Mouse (Mus musculus) testis, postnatal 10 days (tissue): ENCODE measurements at regions not wholly inside any gene's neighbourhood (a gene's known extent, or its start where the extent isn't known, plus 50 kb on each side); places are given as distances from the start of the nearest gene placed in this dataset.

Source experiments
- DNase-seq: peaks from one replicate; pipeline ENCODE4 v3.0.0; 2021; ENCODE audit warnings: low spot score

DNA sequence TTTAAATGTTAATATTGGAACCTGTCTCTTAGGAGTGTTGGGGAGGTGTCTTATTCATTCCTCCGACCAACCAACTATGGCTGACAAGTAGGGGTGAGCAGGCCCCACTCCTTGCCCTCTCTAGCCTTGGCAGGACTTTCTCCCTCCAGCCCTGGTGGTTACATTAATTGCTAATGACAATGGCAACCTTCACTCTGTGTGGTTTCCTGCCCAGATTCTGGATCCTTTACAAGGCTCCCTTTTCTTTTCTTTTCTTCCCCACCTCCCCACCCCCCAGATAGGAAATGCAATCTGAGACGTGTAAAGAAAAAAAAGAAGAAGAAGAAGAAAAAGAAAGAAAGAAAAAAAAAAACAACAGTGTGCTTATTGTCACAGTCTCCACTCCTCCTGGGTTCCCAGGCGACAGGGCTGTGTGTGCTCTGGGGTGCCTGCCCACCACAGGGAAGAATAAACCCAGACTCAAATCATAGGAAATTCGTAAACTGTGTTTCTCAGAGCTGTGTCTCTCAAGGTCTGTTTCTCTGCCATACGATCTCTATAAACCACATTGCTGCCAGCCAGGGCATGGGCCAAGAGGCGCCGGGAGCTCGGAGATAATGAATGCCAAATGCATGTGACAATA, 637.6 kb downstream of the Insc start:
- no peak for DNase-seq

GRCm38 (mm10) chr7:115382876-115383275, 639.4 kb downstream of the Insc start:
- no peak for DNase-seq

DNA sequence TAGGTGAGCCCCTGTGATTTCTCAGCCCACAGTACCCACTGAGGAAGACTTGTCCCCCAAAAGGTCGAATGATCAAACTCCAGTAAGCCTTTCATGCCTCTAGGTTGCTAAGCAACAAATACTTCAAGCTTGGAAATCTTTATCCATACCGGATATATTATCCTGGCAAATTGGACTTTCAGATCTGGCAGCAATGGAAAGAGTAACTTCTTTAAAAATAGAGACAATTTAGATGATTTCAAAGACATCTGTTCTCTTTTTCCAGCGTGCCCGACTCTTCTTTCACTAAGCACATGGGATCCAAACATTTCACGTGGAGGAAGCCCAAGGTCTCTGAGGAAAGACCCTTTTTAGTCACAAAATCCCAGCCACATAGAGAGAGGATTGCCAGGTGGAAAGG, 645.4 kb downstream of the Insc start:
- DNase-seq, result no peak

- no peak for DNase-seq
Observed at GRCm38 (mm10) chr7:115392520-115392919, 646.1 kb downstream of the Sox6 start.

DNA sequence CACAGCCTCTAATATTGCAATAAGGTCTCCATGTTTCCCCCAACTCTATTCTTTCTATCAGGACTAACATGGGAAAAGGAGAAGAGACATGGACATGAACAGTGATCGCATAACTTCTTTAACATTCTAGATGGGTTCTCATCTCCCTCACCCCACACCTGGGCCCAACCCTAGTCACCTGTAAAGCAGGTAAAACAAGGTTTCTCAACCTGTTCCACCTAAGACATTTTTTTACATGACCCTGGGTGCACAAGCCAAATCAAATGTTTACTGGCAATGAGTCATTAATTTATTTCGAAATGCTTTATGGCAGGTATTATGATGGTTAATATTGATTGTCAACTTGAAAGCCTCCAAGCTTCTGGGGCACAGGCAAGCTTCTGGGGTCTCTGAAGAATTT, 640.4 kb downstream of the Sox6 start:
- DNase-seq, result no peak

- DNase-seq, result no peak
Observed at GRCm38 (mm10) chr7:115399461-115399860, 639.1 kb downstream of the Sox6 start.

- no peak for DNase-seq
Observed at GRCm38 (mm10) chr7:115407889-115408288, 630.7 kb downstream of the Sox6 start.

GRCm38 (mm10) chr7:115408915-115409314, 629.7 kb downstream of the Sox6 start:
- DNase-seq, result no peak

GRCm38 (mm10) chr7:115410501-115411230, 627.9 kb downstream of the Sox6 start:
- no peak for DNase-seq

DNA sequence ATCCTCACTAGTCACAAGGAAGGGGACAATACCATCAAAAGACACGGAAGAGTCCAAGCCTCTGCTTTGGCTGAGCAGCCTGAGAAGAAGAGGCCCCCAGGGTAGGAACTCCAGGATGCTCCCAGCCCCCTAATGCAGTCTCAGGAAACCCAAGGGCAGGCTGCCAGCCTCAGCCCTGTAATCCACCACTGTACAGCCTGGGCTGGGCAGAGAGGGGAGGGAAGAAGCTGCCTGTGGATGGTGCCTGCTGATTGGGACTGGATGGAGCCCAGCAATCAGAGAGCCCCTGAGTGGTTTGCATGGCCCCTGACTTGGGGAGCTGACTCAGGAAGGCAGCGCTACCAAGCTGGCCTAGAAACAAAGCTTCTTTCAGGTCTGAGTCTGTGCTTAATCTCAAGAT, 627.1 kb downstream of the Sox6 start:
- DNase-seq, result no peak

DNA sequence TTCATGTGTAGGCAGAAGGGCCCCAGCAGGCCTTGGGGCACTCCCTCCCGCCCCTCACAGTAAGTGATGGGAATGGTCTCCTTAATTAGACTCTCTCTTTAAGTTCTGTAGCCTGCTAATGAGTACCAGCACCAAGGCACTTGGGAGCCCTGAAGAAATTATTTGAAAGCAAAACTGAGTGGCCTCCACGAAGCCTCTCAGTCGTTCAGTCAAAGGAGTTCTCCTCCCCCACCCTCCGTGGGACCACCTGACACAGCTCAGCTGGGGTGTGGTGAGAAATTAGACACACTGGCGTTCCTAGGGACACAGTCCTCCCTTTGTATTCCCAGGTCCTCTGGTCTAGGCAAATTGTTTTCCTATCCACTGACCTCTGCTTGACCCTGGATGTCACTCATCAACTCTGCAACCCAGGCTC, 623.4 kb downstream of the Sox6 start:
- DNase-seq, result no peak
